ENCODE assay signal across 15 mouse cellular contexts in genomic region chr6:138552144-138552543, GRCm38 (mm10). TPM values are rescaled to one million over a fixed set of nuclear protein-coding genes. Genes with fewer than 3 reads are reported as not detected.
"Had no signal": no experiment of that assay in that cellular context is flagged by ENCODE, and none has a peak within 500 bp of the region (broad histone marks: within the 10 kb centered on the region; RNA-seq: fewer than 3 reads in every experiment).

No protein-coding gene starts in this region.

- H3K36me3 ChIP-seq: limb, embryonic 13.5 days; midbrain, embryonic 10.5 days; neural tube, embryonic 15.5 days had no signal

- H3K27me3 ChIP-seq: limb, embryonic 13.5 days; neural tube, embryonic 15.5 days had no signal

- H3K4me3 ChIP-seq: limb, embryonic 13.5 days; midbrain, embryonic 10.5 days; myocyte; neural tube, embryonic 15.5 days had no signal

- H3K9ac ChIP-seq: limb, embryonic 13.5 days; liver, embryonic 14.5 days; neural tube, embryonic 15.5 days had no signal

- DNase-seq: kidney, adult 9 months; layer of hippocampus, postnatal 36 days; left cerebral cortex, postnatal 4 days; lung, postnatal 36 days; midbrain, embryonic 14.5 days; right cerebral cortex, postnatal 25 days; thymus, postnatal 36 days had no signal

- H3K4me2 ChIP-seq: limb, embryonic 13.5 days; neural tube, embryonic 15.5 days had no signal

- H3K9me3 ChIP-seq: limb, embryonic 13.5 days; midbrain, embryonic 10.5 days; neural tube, embryonic 15.5 days had no signal

- H3K27ac ChIP-seq: kidney, postnatal 0 days; limb, embryonic 13.5 days; liver, embryonic 14.5 days; neural tube, embryonic 15.5 days had no signal

- H3K4me1 ChIP-seq: limb, embryonic 13.5 days; neural tube, embryonic 15.5 days had no signal

- ATAC-seq: intestine, embryonic 16.5 days had no signal

RNA-seq across cellular contexts. Expression of gene Lmo3, which starts 29.6 kb away (rescaled TPM):
- polyA plus RNA-seq: liver, adult 2 months; myocyte had no signal
